Mouse (Mus musculus): ENCODE measurements around the gene 4930432M17Rik.

The 4930432M17Rik gene

DNA sequence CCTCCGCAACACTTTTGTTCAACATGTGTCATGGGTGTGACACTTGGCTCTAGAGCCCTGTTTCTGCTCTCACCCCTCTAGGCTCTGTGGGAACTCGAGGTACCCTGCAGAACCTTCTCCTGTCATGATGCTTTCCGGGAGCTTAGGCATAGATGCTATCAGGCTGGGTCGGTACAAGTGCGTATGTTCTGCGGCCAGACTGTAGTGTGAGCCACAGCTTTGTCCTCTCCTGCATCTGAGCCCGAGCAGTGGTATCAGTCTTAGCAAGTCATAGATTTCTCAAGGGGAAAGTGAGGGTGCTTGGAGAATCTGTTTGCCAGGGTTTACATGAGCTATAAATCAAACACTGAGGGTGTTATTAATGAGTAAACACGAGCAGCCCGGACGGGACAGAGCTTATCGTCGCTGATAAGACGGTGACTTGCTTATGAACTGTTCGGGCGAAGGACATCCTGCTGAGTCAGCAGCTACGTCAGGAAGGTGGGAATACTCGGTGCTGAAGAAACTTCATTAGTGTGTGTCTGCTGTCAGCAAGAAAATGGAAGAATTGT lies 42.7 kb downstream of the 4930432M17Rik start:
- no peak for DNase-seq

DNA sequence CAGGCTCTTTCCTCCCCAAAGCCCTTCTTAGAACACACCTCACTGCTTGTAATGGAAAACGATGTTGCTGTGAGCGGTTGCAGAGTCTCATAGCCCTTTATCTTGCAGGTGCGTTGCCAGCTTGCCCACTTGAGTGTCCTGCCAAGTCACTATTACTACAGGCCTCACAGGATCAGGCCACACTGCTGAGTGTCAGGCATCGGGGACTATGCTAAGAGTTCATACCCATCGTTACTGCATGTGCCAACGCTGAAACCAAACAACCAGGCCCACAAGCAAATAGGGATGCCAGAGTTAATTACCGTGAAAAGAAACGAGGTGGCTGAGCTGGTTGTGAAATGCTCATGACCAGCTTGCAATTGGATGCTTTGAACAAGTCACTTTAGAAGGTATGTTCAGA lies 43.3 kb downstream of the 4930432M17Rik start:
- DNase-seq = no peak

- DNase-seq = no peak
Measured at GRCm38 (mm10) chr3:121714461-121714860, 43.9 kb downstream of the 4930432M17Rik start.

DNA sequence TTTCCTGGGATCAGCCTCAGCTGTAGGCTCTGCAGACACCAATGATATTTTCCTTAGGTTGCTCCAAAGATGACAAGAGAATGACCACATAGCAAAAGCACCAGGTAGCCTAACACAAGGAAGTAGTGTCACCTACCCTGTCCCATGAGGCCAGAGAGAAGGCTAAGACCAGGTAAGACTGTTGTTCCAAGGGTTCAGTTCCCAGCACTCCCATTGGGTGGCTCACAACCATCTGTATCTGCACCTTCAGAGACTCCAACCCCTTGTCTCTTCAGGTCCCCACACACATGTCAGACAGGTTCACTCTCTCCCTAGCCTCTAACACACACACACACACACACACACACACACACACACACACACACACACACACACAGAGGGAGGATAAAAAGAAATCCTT lies 44.8 kb downstream of the 4930432M17Rik start:
- no peak for DNase-seq

DNA sequence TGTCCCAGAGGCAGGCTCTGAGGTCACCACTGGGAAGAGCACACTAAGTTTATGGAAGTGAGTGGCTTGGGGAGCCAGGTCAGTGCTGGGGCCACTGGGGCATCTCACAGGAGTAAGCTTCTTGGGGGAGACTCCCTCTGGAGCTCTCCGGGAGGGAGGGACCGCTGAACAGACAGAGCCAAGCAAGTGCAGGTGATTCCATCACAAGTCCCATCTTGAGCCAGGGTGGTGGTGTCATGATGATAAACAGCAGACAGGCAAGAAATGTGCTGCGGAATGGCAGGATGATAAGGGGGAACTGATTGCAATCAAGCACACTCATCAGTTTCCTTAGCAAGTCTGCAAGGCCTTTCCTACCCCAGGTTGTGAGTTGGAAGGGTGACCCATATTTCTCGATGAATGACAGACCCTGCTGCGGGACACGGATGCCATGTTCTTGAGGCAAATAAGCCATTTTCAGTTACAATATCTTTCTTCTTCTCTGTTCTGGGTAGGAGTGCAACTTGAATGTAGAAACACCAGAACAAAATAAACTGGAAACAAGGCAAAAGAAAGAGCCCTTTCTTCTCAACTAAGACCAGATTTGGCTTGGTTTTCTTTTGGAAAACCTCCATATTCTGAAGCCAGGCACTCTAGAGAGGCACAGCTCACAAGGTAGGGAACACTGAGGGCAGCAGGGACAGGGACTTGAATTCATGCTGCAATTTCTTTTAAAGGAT lies 45.3 kb downstream of the 4930432M17Rik start:
- no peak for DNase-seq

- DNase-seq = no peak
Measured at GRCm38 (mm10) chr3:121716480-121716879, 45.9 kb downstream of the 4930432M17Rik start.

GRCm38 (mm10) chr3:121718679-121719078 lies 48.1 kb downstream of the 4930432M17Rik start:
- DNase-seq = no peak

GRCm38 (mm10) chr3:121719701-121720100 lies 49.1 kb downstream of the 4930432M17Rik start:
- no peak for DNase-seq

DNA sequence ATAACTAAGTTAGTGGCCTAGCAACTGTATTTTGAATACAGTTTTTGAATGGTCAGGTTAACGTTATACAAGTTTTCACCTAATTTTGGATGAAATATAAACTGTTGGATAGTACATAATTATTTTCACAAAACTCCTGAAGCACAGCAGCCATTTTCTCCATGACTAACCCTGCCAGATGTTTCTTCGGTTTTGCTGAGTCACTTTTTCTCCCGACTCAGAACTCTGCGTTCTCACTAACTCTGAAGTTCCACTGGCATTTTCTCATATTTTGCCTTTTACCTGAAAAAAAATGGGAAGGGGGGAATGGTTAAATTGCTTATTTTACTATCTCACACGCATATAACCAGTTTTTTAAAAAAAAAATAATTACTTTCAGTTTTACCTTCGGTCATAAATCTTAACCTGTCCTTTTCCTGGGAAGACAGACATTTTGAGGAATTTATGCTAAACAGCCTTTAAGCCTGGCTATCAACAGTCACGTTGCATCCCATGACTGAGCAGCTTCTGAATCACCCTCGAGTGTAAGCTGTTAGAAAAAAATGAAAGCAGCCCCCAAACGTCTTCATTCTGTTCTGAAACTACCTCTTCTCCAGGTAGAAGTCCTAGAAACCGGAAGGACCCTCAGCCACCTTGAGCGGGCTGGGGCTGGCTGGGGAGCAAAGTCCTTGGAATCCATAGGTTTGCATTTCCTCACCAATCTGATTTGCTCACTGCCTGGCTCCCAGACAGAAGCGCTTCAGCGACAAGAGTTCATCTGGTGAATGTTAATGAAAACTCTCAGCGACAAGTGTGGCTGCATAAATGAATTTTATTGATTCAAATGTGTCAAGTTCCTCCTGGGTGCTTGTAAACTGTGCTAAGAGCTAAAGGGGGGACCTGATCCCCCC lies 50.5 kb downstream of the 4930432M17Rik start:
- no peak for DNase-seq

- DNase-seq = no peak
Measured at GRCm38 (mm10) chr3:121721691-121722070, 51.1 kb downstream of the 4930432M17Rik start.

DNA sequence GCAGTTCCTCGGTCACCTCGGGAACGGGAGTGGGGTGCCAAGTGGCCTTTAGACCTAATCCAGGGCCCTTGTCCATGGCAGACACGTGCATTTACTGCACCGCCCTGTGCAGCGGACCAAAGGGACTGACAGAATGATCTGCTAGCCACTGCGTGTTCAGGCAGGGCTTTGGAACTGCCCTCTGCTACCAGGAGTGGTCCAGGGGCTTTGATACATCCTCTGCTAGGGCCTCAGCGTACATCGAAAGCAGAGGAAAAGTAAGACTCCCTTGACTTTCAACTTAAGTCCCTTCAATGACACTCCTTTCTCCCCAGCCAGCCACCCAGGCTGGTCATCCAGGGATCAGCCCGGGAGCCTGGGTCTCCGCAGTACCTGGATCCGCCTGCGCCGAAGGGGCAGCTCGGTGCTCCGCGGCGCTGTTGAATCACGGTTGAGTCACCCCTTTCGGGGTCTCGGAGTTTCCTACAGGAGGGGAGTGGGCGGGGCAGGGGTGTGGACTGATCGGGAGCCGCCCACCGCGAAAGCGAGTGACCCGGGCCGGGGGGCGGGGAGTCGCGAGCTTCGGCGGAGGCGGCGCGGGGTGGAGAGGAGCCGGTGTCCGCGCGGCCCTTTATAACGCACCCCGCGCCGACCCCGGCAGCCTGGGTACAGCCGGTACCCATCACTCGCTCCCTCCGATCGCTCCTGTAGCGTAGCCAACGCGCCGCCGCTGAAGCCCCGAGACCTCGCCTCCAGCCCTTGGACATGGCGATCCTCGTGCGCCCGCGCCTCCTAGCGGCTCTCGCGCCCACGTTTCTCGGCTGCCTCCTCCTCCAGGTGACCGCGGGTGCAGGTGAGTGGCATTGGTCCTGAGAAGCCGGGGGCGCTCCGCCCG lies 52.6 kb downstream of the 4930432M17Rik start, which contains the start of gene F3:
TSS of gene F3 (plus strand) at position 567 of the 874 bp plus-strand sequence.
- peak; percentile 76 for DNase-seq

GRCm38 (mm10) chr3:121723968-121724524 lies 53.5 kb downstream of the 4930432M17Rik start:
- no peak for DNase-seq

DNA sequence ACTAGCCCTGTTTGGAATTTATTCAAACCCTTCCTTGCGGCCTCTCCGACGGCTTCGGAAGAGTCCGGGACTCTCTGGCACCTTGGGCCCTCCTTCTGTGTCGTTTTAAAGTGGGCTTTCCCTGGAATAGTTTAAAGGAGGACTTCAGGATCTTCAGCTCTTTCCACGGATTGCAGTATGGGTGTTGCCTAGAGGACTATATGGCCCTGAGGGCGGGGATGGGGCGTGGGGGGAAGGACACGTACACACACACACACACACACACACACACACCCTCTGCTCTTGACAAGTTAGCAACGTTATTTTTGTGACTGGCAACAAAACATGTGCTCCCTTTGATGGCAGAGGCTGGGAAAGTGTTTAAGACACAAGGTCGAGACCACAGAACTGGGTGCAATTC lies 54.0 kb downstream of the 4930432M17Rik start:
- DNase-seq = no peak

- DNase-seq = no peak
Measured at GRCm38 (mm10) chr3:121725651-121726050, 55.1 kb downstream of the 4930432M17Rik start.

- DNase-seq = no peak
Measured at GRCm38 (mm10) chr3:121729678-121730077, 59.1 kb downstream of the 4930432M17Rik start.

All from cerebellum, adult 8-10 months (tissue).